Mouse (Mus musculus) neural tube, embryonic 11.5 days (tissue): Measurements from ENCODE around the gene Nckap5l. TPM values are rescaled to one million over a fixed set of nuclear protein-coding genes. Genes with fewer than 3 reads are reported as not detected.

Experiments
- ATAC-seq: fragments of 200-750 bp; cut with Nextera tagmentation; 2 replicates; pipeline ENCODE4 v1.8.0; 2017; ENCODE audit warnings: moderate number of reproducible peaks, mild to moderate bottlenecking, moderate TSS enrichment, moderate library complexity; ENCODE audit not compliant: insufficient read depth, low FRiP score, low TSS enrichment
- DNase-seq: peaks from one replicate; pipeline ENCODE4 v3.0.0-alpha.2; 2015; ENCODE audit warnings: low spot score
- H3K27ac ChIP-seq: fragments of 300-500 bp; sonication (generic); 2 replicates; pipeline ENCODE4 v1.5.1; 2014; ENCODE audit warnings: low read depth, mild to moderate bottlenecking, low read length
- H3K27me3 ChIP-seq: fragments of 300-500 bp; sonication (generic); 2 replicates; pipeline ENCODE4 v1.6.1; 2014; ENCODE audit warnings: mild to moderate bottlenecking, low read length, mixed read lengths; ENCODE audit not compliant: control insufficient read depth, insufficient read depth
- H3K36me3 ChIP-seq: fragments of 300-500 bp; sonication (generic); 2 replicates; pipeline ENCODE4 v1.6.1; 2014; ENCODE audit warnings: mild to moderate bottlenecking, low read length, moderate library complexity, mixed read lengths; ENCODE audit not compliant: control insufficient read depth, insufficient read depth
- H3K4me1 ChIP-seq: fragments of 300-500 bp; sonication (generic); 2 replicates; pipeline ENCODE4 v1.6.1; 2014; ENCODE audit warnings: low read length, mixed read lengths; ENCODE audit not compliant: control insufficient read depth, insufficient read depth
- H3K4me2 ChIP-seq: fragments of 300-500 bp; sonication (generic); 2 replicates; pipeline ENCODE4 v1.6.1; 2014; ENCODE audit warnings: low read depth, mild to moderate bottlenecking, moderate library complexity
- H3K4me3 ChIP-seq: fragments of 300-500 bp; sonication (generic); 2 replicates; pipeline ENCODE4 v1.5.1; 2014; ENCODE audit warnings: low read depth, low read length
- H3K9ac ChIP-seq: fragments of 300-500 bp; sonication (generic); 2 replicates; pipeline ENCODE4 v1.6.1; 2014; ENCODE audit warnings: mild to moderate bottlenecking, low read length
- H3K9me3 ChIP-seq: fragments of 300-500 bp; sonication (generic); 2 replicates; pipeline ENCODE4 v1.6.1; 2016; ENCODE audit warnings: low read length; ENCODE audit not compliant: control insufficient read depth
- WGBS: fragments of 180-500 bp; shearing (Covaris S2); extraction: QIAGEN DNeasy Blood & Tissue Kit; methylation state at CpG from one replicate; pipeline ENCODE4 v1.1.7; 2014; 5-methylcytosine and 5-hydroxymethylcytosine counted together
- polyA plus RNA-seq: library from polyadenylated mRNA; unstranded; fragments of >200 nt; fragmentation: Nextera tagmentation; extraction: Ambion mirVana; gene quantifications from 2 replicates; pipeline ENCODE4 v1.2.1, GENCODE M21; 2014

Gene Nckap5l
- polyA plus RNA-seq, 1 experiment from 2014 or later = 14.9 TPM

DNA sequence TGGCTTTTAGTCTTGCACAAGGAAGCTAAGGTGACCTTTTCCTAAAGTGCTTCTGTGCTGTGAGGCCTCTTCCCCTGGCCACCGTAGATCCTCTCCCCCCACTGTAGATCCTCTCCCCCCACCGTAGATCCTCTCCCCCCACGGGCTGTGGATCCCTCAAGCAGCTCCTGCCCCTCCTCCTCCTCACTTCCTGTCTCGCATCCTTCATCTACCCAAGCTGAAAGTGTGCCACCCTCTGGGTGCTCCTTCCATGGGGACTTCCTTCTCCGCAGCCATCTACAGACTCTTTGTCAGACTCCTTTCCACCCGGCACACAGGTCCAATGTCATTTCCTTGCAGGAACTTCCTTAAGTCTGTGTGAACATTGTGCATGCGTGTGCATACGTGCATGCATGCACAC lies 27.2 kb downstream of the Nckap5l start:
- 89% methylated on average over 8 of the region's 8 CpGs for WGBS
- no peak for DNase-seq
- Histone ChIP-seq H3K36me3 (peaks cover 32% of the 10 kb centered on the region), H3K4me1 (no peaks in the 10 kb centered on the region), H3K4me3 (no peak overlapping the region), H3K27ac (no peak overlapping the region), H3K9ac (no peak overlapping the region), H3K4me2 (no peak overlapping the region), H3K9me3 (no peaks in the 10 kb centered on the region), H3K27me3 (no peaks in the 10 kb centered on the region)
- ATAC-seq = no peak

DNA sequence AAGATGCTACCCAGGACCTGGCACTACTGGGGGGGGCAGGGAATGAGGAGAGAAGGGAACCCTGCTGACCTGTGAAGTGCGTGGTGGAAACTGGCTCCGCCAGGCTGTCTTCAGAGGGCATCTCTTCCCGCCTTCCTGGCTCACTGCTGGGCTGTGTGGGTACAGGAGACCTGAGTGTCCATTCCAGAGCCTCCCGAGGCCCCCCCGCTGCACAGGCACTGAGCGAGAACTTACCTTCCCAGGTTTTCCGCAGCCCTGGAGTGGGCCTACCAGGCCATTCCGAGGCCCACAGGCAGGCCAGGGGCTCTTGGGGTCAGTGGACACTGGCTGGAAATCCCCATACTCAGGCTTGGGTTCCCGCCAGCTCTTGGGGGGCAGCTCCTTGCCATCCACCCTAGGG lies 33.7 kb downstream of the Nckap5l start:
- no peaks in the 10 kb centered on the region for H3K27me3 ChIP-seq
- H3K27ac ChIP-seq = no peak overlapping the region
- H3K36me3 ChIP-seq = peaks cover 24% of the 10 kb centered on the region
- 88% methylated on average over 9 of the region's 9 CpGs for WGBS
- H3K9me3 ChIP-seq = no peaks in the 10 kb centered on the region
- DNase-seq (no peak), ATAC-seq (no peak)
- no peak overlapping the region for H3K9ac ChIP-seq
- no peak overlapping the region for H3K4me2 ChIP-seq
- no peaks in the 10 kb centered on the region; the same call in 1 of the 2 replicates for H3K4me1 ChIP-seq
- H3K4me3 ChIP-seq = no peak overlapping the region

DNA sequence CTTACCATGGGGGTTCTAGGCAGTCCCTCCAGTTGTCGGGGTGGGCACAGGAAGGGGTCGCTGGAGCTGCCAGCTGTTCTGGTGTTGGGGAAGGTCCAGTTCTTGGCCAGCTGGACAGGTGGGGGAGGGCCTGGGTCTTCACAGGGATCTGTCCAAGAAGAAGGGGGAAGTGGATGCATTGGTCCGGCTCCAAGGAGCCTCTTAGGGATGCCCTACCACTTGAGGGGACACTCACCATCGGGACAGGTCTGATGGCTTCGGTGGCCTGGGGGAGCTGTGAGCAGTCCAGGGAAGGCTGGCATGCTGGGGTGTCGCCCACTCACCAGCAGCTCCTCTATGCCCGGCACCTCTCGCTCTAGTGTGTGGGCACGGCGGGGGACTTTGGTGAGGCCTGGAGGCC lies 34.4 kb downstream of the Nckap5l start:
- Histone ChIP-seq H3K4me2 (no peak overlapping the region), H3K27me3 (no peaks in the 10 kb centered on the region), H3K9ac (no peak overlapping the region), H3K4me3 (no peak overlapping the region), H3K27ac (no peak overlapping the region), H3K4me1 (no peaks in the 10 kb centered on the region; the same call in 1 of the 2 replicates), H3K9me3 (no peaks in the 10 kb centered on the region), H3K36me3 (peaks cover 23% of the 10 kb centered on the region)
- ATAC-seq (no peak), DNase-seq (peak; percentile 8)
- WGBS = 93% methylated on average over 10 of the region's 10 CpGs

DNA sequence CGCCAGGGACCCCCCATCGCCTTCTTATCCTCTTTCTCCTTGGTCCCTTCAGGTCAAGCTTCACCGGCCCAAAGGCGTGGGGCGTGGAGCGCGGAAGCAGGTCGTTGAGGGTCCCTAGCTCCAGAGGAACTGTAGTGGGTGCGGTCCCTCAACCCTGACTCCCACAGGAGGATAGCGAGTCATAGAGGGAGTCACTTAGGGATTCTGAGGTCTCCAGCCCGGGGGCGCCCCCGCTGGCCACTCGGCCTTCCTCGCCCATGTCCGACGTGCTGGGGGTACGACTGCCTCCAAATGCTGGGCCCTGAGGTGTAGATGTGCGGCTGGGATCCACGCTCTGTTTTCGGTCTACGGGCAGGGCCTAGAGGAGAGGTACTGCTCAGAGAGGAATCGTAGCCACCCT lies 35.0 kb downstream of the Nckap5l start:
- Histone ChIP-seq H3K4me1 (no peaks in the 10 kb centered on the region; the same call in 1 of the 2 replicates), H3K36me3 (peaks cover 22% of the 10 kb centered on the region), H3K4me2 (no peak overlapping the region), H3K9ac (no peak overlapping the region), H3K27ac (no peak overlapping the region), H3K4me3 (no peak overlapping the region), H3K27me3 (no peaks in the 10 kb centered on the region), H3K9me3 (no peaks in the 10 kb centered on the region)
- DNase-seq (no peak), ATAC-seq (no peak)
- WGBS = 95% methylated on average over 23 of the region's 23 CpGs

DNA sequence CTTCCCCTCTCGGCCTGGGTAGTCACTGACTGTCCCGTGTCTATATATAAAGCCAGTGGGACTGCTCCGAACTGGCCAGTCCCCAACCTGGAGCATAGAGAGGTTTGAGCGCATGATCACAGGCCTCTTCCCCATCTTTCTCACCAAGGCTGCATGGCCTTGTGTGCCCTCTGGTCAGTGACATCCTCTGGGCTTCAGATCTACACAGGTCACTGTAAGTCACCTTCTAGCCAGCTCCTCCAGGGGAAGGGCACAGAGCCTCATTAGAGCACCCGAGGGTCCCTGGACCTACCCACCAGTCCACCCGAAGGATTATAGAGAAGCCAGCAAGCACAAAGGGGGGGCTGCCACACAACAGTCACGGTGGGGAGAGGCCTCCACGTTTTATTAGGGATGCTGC lies 35.9 kb downstream of the Nckap5l start:
- H3K9me3 ChIP-seq = no peaks in the 10 kb centered on the region
- H3K36me3 ChIP-seq = peaks cover 19% of the 10 kb centered on the region
- no peak for DNase-seq
- no peak overlapping the region for H3K9ac ChIP-seq
- H3K27ac ChIP-seq = peak overlapping the region; percentile 74
- WGBS = 88% methylated on average over 8 of the region's 8 CpGs
- no peaks in the 10 kb centered on the region; the same call in 1 of the 2 replicates for H3K4me1 ChIP-seq
- H3K27me3 ChIP-seq = no peaks in the 10 kb centered on the region
- no peak overlapping the region for H3K4me3 ChIP-seq
- ATAC-seq = no peak
- H3K4me2 ChIP-seq = no peak overlapping the region

DNA sequence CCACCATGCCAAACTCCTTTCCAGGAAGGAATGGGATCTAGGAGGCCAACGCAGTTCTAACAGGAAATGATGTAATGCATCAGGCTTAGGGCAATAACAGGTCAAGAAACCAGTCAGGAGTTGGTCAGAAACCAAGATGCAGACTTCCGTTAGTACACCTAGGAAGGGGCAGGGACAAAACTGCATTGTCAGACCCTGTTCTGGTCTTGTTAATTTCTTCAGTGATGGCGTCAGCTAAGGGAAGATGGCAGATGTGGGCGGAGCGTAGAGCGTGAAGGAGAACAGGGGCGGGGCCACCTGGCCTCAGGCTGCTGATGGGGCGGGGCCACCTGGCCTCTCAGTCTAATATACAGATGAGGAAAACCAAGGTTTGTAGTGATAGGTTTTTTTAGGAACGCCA lies 36.4 kb downstream of the Nckap5l start:
- DNase-seq = no peak

DNA sequence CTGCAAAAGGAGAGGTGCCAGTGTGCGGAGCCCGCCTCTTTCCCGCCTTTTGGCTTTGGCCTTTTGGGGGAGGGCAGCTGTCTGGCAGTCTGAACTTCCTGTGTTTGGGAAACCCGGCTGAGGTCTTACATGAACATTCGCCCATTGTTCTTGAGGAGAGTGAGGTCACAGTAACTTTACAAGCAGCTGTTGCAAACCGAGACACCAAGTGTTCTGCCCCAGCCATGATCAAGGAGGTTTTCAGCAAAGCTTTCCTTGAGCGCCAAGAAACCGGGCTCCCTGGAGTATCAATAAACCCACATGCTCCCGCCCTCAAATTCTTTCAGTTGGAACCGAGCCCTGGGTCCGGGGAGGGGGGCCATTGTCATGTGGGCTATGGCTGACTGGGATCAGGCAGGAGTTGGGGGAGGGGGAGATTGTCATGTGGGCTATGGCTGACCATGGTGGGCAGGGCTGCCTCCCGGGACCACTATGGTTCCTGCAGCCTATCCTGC lies 37.0 kb downstream of the Nckap5l start:
- Histone ChIP-seq H3K27me3 (no peaks in the 10 kb centered on the region), H3K9me3 (no peaks in the 10 kb centered on the region), H3K27ac (peak overlapping the region; percentile 74), H3K4me1 (no peaks in the 10 kb centered on the region; the same call in 1 of the 2 replicates), H3K36me3 (peaks cover 10% of the 10 kb centered on the region), H3K9ac (peak overlapping the region; percentile 41), H3K4me3 (no peak overlapping the region), H3K4me2 (peak overlapping the region; percentile 18)
- peak; percentile 78 for ATAC-seq
- DNase-seq = peak; percentile 76
- WGBS = 7% methylated on average over 12 of the region's 12 CpGs

More for the DNA sequence above, 36.4 kb downstream of the Nckap5l start:
- Histone ChIP-seq H3K4me3 (no peak overlapping the region), H3K36me3 (peaks cover 14% of the 10 kb centered on the region), H3K9ac (peak overlapping the region; percentile 41; the same call in 1 of the 2 replicates), H3K4me2 (peak overlapping the region; percentile 18; the same call in 1 of the 2 replicates), H3K9me3 (no peaks in the 10 kb centered on the region), H3K27me3 (no peaks in the 10 kb centered on the region), H3K4me1 (no peaks in the 10 kb centered on the region; the same call in 1 of the 2 replicates), H3K27ac (peak overlapping the region; percentile 74)
- WGBS = 78% methylated on average over 9 of the region's 9 CpGs
- no peak for ATAC-seq

DNA sequence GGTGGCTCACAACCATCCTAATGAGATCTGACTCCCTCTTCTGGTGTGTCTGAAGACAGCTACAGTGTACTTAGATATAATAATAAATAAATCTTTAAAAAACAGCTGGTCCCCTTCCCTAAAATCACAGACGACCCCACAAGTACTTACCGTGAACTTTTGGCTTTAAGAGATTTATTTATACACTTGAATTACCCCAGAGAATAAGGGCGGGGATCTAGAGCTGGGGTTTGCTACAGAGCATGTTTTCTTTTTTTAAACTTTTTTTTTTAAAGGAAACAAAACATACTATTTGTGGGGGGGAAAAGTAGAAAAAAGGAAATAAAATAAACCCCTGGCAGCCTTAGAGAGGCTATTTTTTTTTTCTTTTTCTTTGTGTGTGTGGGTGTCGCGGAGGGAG lies 37.4 kb downstream of the Nckap5l start:
- H3K4me1 ChIP-seq = no peaks in the 10 kb centered on the region; the same call in 1 of the 2 replicates
- H3K27ac ChIP-seq = peak overlapping the region; percentile 74; the same call in 1 of the 2 replicates
- no peak overlapping the region for H3K4me3 ChIP-seq
- H3K27me3 ChIP-seq = no peaks in the 10 kb centered on the region
- H3K9me3 ChIP-seq = no peaks in the 10 kb centered on the region
- H3K4me2 ChIP-seq = 0 out of 2 replicates have a peak overlapping the region, but pooled peaks have one; percentile 18
- no peak for ATAC-seq
- DNase-seq = no peak
- H3K36me3 ChIP-seq = peaks cover 10% of the 10 kb centered on the region
- H3K9ac ChIP-seq = peak overlapping the region; percentile 41; the same call in 1 of the 2 replicates
- 29% methylated on average over 5 of the region's 5 CpGs for WGBS

DNA sequence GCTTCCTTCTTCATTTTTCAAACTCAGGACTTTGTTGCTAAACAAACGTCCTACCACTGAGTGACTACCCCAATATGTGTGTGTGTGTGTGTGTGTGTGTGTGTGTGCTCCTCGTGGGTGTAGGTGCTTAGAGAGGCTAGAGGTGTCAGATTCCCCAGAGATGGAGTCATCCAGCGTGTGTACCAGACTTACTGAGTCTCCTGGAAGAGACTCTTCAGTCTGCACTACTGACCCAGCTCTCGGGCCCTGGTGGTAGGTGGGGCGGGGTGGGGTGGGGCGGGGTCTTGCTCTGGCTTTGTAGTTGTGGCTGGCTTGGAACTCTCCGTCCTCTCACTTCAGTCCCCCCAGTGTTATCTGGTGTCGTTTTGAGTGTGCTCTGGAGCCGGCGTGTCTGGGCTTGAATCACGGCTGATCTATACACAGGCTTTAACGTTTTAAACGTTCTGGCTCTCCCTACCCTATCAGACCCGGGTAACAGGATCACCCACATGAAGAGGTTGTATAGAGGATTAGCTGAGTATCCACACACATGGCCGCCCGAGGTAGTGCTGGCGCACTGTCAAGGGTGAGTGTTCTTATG lies 39.8 kb downstream of the Nckap5l start:
- DNase-seq = no peak
- H3K9me3 ChIP-seq = no peaks in the 10 kb centered on the region
- no peaks in the 10 kb centered on the region for H3K27me3 ChIP-seq
- peaks cover 4% of the 10 kb centered on the region for H3K36me3 ChIP-seq
- no peaks in the 10 kb centered on the region; the same call in 1 of the 2 replicates for H3K4me1 ChIP-seq
- H3K4me3 ChIP-seq = no peak overlapping the region
- no peak overlapping the region for H3K27ac ChIP-seq
- no peak overlapping the region for H3K9ac ChIP-seq
- ATAC-seq = no peak
- no peak overlapping the region for H3K4me2 ChIP-seq
- WGBS = 46% methylated on average over 17 of the region's 17 CpGs
